Mouse (Mus musculus) bone marrow, adult 2 months (tissue): ENCODE measurements around the gene Aff1. TPM values are rescaled to one million over a fixed set of nuclear protein-coding genes. Genes with fewer than 3 reads are reported as not detected.

Experiments
- H3K27ac ChIP-seq: fragments of 200-500 bp; 2 replicates; pipeline ENCODE4 v1.5.1; 2012; ENCODE audit warnings: low read depth, mild to moderate bottlenecking, control low read depth, inconsistent platforms, low read length; ENCODE audit not compliant: control insufficient read depth, poor library complexity, insufficient read depth
- H3K4me1 ChIP-seq: fragments of 200-500 bp; 2 replicates; pipeline ENCODE4 v1.6.1; 2011; ENCODE audit warnings: low read length; ENCODE audit not compliant: control insufficient read depth, insufficient read depth
- H3K4me3 ChIP-seq: fragments of 200-500 bp; replicated peaks from 2 replicates; pipeline ENCODE3; 2011; ENCODE audit warnings: mild to moderate bottlenecking, low read depth, low read length, control low read depth; ENCODE audit not compliant: control insufficient read depth
- CTCF ChIP-seq: fragments of 200-500 bp; IDR thresholded peaks from 2 replicates; pipeline ENCODE4 v1.5.1; 2011; ENCODE audit warnings: low read length, control low read depth; ENCODE audit not compliant: control insufficient read depth, insufficient read depth
- POLR2A ChIP-seq: fragments of 200-500 bp; IDR thresholded peaks from 2 replicates; pipeline ENCODE4 v1.6.1; 2011; ENCODE audit warnings: low read depth, mild to moderate bottlenecking, control low read depth, low read length, borderline replicate concordance; ENCODE audit not compliant: control insufficient read depth
- WGBS: fragments of 180-500 bp; shearing (Covaris S2); methylation state at CpG from one replicate; pipeline ENCODE4 v1.1.7; 2018; 5-methylcytosine and 5-hydroxymethylcytosine counted together
- polyA plus RNA-seq: library from polyadenylated mRNA; stranded (reverse); fragments of >200 nt; gene quantifications from 2 replicates; pipeline ENCODE4 v1.2.4, GENCODE M21; 2011; ENCODE audit warnings: low replicate concordance; ENCODE audit not compliant: missing spikeins, insufficient read depth, insufficient read length

Gene Aff1
- polyA plus RNA-seq, 1 experiment, result 41.4 TPM

- 38% methylated on average over 4 of the region's 4 CpGs for WGBS
- no peak overlapping the region for H3K4me3 ChIP-seq
- H3K27ac ChIP-seq, result no peak overlapping the region
- TF ChIP-seq CTCF, result peak; percentile 93
- no peak for TF ChIP-seq POLR2A
- peaks cover under 1% of the 10 kb centered on the region; the same call in 1 of the 2 replicates for H3K4me1 ChIP-seq
Measured at GRCm38 (mm10) chr5:103680381-103680780, 11.8 kb upstream of the Aff1 start.

DNA sequence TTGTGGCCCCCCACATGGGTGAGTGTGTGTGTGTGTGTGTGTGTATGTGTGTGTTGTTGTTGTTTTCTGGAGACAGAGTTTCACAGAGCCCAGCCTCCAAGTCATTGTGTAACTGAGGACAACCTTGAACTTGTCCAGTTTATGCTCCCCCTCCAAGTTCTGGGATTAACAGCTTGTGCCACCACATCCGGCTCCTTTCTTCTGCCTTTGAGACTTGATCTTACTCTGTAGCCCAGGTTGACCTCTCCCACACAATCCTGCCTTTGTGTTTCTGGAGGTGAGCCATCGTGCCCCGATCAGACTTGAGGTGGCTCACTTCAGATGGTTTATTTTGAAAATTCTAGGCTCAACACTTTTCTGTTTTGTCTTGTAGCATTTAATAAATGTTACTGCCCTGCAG lies 10.3 kb upstream of the Aff1 start:
- Histone ChIP-seq H3K4me1 (peaks cover 2% of the 10 kb centered on the region; the same call in 1 of the 2 replicates), H3K27ac (no peak overlapping the region), H3K4me3 (no peak overlapping the region)
- TF ChIP-seq POLR2A (no peak), CTCF (no peak)
- 80% methylated on average over 3 of the region's 3 CpGs for WGBS

DNA sequence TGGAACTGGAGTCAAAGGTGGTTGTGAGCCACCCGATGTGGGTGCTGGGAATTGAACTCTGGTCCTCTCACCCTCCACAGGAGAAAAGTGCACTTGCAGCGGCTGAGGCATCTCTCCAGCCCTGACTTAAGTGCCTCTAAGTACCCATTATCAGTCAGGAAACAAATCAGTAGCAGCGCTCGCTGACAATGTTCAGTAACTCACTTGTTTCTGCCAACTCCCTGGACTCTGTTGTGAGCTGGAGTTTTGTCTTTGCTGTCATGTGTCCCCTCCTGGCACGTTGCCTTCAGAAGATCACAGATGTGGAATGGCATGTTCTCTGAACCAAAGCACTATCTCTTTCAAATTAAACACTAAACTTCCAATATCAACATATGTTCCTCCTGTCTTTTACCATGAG lies 2.5 kb upstream of the Aff1 start:
- TF ChIP-seq POLR2A, result no peak
- TF ChIP-seq CTCF, result no peak
- H3K27ac ChIP-seq, result no peak overlapping the region
- WGBS, result 76% methylated on average over 5 of the region's 5 CpGs
- peaks cover 2% of the 10 kb centered on the region; the same call in 1 of the 2 replicates for H3K4me1 ChIP-seq
- H3K4me3 ChIP-seq, result no peak overlapping the region

GRCm38 (mm10) chr5:103690190-103690589 lies 2.0 kb upstream of the Aff1 start:
- TF ChIP-seq CTCF (no peak), POLR2A (no peak)
- H3K27ac ChIP-seq, result no peak overlapping the region
- H3K4me3 ChIP-seq, result no peak overlapping the region
- peaks cover 2% of the 10 kb centered on the region; the same call in 1 of the 2 replicates for H3K4me1 ChIP-seq
- 90% methylated on average over 8 of the region's 8 CpGs for WGBS

- Histone ChIP-seq H3K4me3 (no peak overlapping the region), H3K4me1 (no peaks in the 10 kb centered on the region), H3K27ac (no peak overlapping the region)
- TF ChIP-seq CTCF (no peak), POLR2A (no peak)
Measured at GRCm38 (mm10) chr5:103691171-103691570, 1.0 kb upstream of the Aff1 start.

DNA sequence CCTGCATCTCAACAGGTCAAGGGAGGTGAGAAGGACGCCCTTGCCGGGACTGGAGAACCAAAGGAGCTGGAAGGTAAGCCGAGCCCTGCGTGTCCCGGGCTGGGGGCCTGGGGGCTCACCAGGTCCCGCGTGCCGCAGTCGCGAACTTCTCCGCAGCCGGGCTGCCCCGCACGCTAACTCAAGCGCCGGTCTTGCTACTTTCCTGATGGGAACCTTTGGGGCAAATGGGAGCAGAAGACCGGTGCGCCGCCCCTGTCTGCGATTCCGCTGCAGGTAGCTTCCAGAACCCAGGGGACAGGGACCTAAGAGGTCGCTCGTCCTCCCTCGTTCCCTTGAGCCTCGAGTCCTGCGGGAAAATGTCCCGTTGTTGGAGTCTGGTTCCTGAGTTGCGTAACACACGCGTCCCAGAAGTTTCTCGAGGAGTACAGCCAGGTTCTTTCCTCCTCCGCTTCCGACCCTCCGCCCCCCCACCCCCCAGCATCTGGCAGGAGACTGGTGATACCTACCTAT lies 412 bp downstream of the Aff1 start:
- peak overlapping the region; percentile 92 for H3K27ac ChIP-seq
- H3K4me1 ChIP-seq, result no peaks in the 10 kb centered on the region; the same call in 1 of the 2 replicates
- WGBS, result 1% methylated on average over 34 of the region's 34 CpGs
- TF ChIP-seq POLR2A (no peak), CTCF (no peak)
- peak overlapping the region; percentile 100 for H3K4me3 ChIP-seq

GRCm38 (mm10) chr5:103693041-103693641 lies 967 bp downstream of the Aff1 start:
- H3K4me1 ChIP-seq, result peaks cover 2% of the 10 kb centered on the region
- H3K4me3 ChIP-seq, result peak overlapping the region; percentile 100
- no peak for TF ChIP-seq CTCF
- no peak; the same call in 1 of the 2 replicates for TF ChIP-seq POLR2A
- peak overlapping the region; percentile 92 for H3K27ac ChIP-seq
- under 1% methylated on average over 28 of the region's 28 CpGs for WGBS

GRCm38 (mm10) chr5:103694094-103694493 lies 1.9 kb downstream of the Aff1 start:
- WGBS, result 17% methylated on average over 6 of the region's 6 CpGs
- no peak for TF ChIP-seq CTCF
- no peak for TF ChIP-seq POLR2A
- Histone ChIP-seq H3K27ac (no peak overlapping the region), H3K4me3 (peak overlapping the region; percentile 5), H3K4me1 (peaks cover 2% of the 10 kb centered on the region)
